Mouse (Mus musculus): ENCODE measurements around the gene Osbpl7.
A peak's percentile ranks its signal among the peaks of the same experiment; 100 is the strongest.

GRCm38 (mm10) chr11:97082977-97083376 lies 32.5 kb downstream of the Osbpl7 start:
- TF ChIP-seq CTCF (IDR thresholded peaks at IDR 0.05; ENCODE audit: low read depth, low read length) (peak; percentile 40), POLR2A (IDR thresholded peaks at IDR 0.05; ENCODE audit: insufficient read depth, low read length) (no peak), EP300 (IDR thresholded peaks at IDR 0.05; ENCODE audit: insufficient read depth, low read depth, low read length) (no peak)
